17 mouse cellular contexts compared by ENCODE assay signal in genomic region chr7:142484780-142485179, GRCm38 (mm10). TPM values are rescaled to one million over a fixed set of nuclear protein-coding genes. Genes with fewer than 3 reads are reported as not detected.
A peak's percentile ranks its signal among the peaks of the same experiment; 100 is the strongest.
DNase-seq lines count a peak whose midpoint lies in the region; ATAC-seq lines count a peak whose summit lies in the region.
"Had no signal": no experiment of that assay in that cellular context is flagged by ENCODE, and none has a peak within 500 bp of the region (broad histone marks: within the 10 kb centered on the region; RNA-seq: fewer than 3 reads in every experiment).

No protein-coding gene starts in this region.

- H3K4me3 ChIP-seq in embryonic facial prominence, embryonic 15.5 days (replicated peaks) = no peak overlapping the region
- H3K4me3 ChIP-seq in heart, embryonic 13.5 days = no peak overlapping the region
- no peak overlapping the region for H3K4me3 ChIP-seq in limb, embryonic 11.5 days (ENCODE audit: low read depth, low read length)
- H3K4me3 ChIP-seq: hindbrain, embryonic 13.5 days; liver, embryonic 15.5 days; neural tube, embryonic 15.5 days had no signal

- peaks cover 87% of the 10 kb centered on the region for H3K4me1 ChIP-seq in embryonic facial prominence, embryonic 15.5 days
- peaks cover 84% of the 10 kb centered on the region for H3K4me1 ChIP-seq in heart, embryonic 13.5 days
- H3K4me1 ChIP-seq in limb, embryonic 11.5 days (ENCODE audit: control insufficient read depth, insufficient read depth, low read length) = peaks cover 65% of the 10 kb centered on the region

- intact Hi-C loops in left cerebral cortex, postnatal 14 days (cut with DNase I) = loop anchor here (5.0 kb wide), 2 partner anchors 43 to 98 kb away; no protein-coding TSS in a partner anchor

- no peaks in the 10 kb centered on the region for H3K27me3 ChIP-seq in embryonic facial prominence, embryonic 15.5 days
- H3K27me3 ChIP-seq in heart, embryonic 13.5 days (replicated peaks) = no peaks in the 10 kb centered on the region
- no peaks in the 10 kb centered on the region for H3K27me3 ChIP-seq in limb, embryonic 11.5 days (ENCODE audit: control insufficient read depth, insufficient read depth, low read length)
- H3K27me3 ChIP-seq: neural tube, embryonic 15.5 days had no signal

- no peak for ATAC-seq in embryonic facial prominence, embryonic 15.5 days (ENCODE audit: insufficient number of reproducible peaks, low FRiP score, low TSS enrichment, low read depth)
- ATAC-seq in heart, embryonic 13.5 days (ENCODE audit: extremely low read depth, insufficient number of reproducible peaks, low FRiP score, low TSS enrichment) = no peak
- no peak for ATAC-seq in limb, embryonic 11.5 days (ENCODE audit: insufficient number of reproducible peaks, low FRiP score, low TSS enrichment, low read depth)

- DNase-seq in adrenal gland, postnatal 10 days = peak; percentile 34
- no peak for DNase-seq in adrenal gland, postnatal 4 days (ENCODE audit: low spot score in 2 of 2)
- no peak for DNase-seq in limb, embryonic 11.5 days (ENCODE audit: low spot score)
- no peak for DNase-seq in right cerebral cortex, postnatal 4 days
- DNase-seq in urinary bladder, adult 2 months (ENCODE audit: low spot score) = no peak
- DNase-seq in left cerebral cortex, postnatal 14 days (ENCODE audit: low spot score in 2 of 2) = no peak
- DNase-seq: cerebellum, adult 2 months; thymus, postnatal 36 days had no signal

- 66% methylated on average over 12 of the region's 12 CpGs for WGBS in embryonic facial prominence, embryonic 15.5 days
- WGBS in heart, embryonic 13.5 days = 49% methylated on average over 12 of the region's 12 CpGs
- WGBS in limb, embryonic 11.5 days = 64% methylated on average over 12 of the region's 12 CpGs

- peaks cover 8% of the 10 kb centered on the region for H3K36me3 ChIP-seq in embryonic facial prominence, embryonic 15.5 days
- peaks cover 33% of the 10 kb centered on the region for H3K36me3 ChIP-seq in heart, embryonic 13.5 days
- H3K36me3 ChIP-seq in limb, embryonic 11.5 days (ENCODE audit: control insufficient read depth, insufficient read depth, low read length) = no peaks in the 10 kb centered on the region
- H3K36me3 ChIP-seq: G1E; hindbrain, embryonic 13.5 days; liver, embryonic 15.5 days; neural tube, embryonic 15.5 days had no signal

- H3K4me2 ChIP-seq in embryonic facial prominence, embryonic 15.5 days (replicated peaks) = no peak overlapping the region
- no peak overlapping the region for H3K4me2 ChIP-seq in heart, embryonic 13.5 days
- no peak overlapping the region for H3K4me2 ChIP-seq in limb, embryonic 11.5 days (ENCODE audit: low read depth, severe bottlenecking)
- H3K4me2 ChIP-seq: hindbrain, embryonic 13.5 days; liver, embryonic 15.5 days; neural tube, embryonic 15.5 days had no signal

- H3K9me3 ChIP-seq in embryonic facial prominence, embryonic 15.5 days (replicated peaks) = no peaks in the 10 kb centered on the region
- no peaks in the 10 kb centered on the region for H3K9me3 ChIP-seq in heart, embryonic 13.5 days
- H3K9me3 ChIP-seq in limb, embryonic 11.5 days (ENCODE audit: control insufficient read depth, low read length) = no peaks in the 10 kb centered on the region
- H3K9me3 ChIP-seq: G1E; hindbrain, embryonic 13.5 days; liver, embryonic 15.5 days; neural tube, embryonic 15.5 days had no signal

- peak overlapping the region; percentile 98 for H3K27ac ChIP-seq in embryonic facial prominence, embryonic 15.5 days (replicated peaks)
- peak overlapping the region; percentile 99 for H3K27ac ChIP-seq in heart, embryonic 13.5 days (replicated peaks)
- peak overlapping the region; percentile 93 for H3K27ac ChIP-seq in limb, embryonic 11.5 days (replicated peaks; ENCODE audit: low read depth, low read length)
- H3K27ac ChIP-seq: hindbrain, embryonic 13.5 days; liver, embryonic 15.5 days; neural tube, embryonic 15.5 days had no signal

- no peak overlapping the region for H3K9ac ChIP-seq in embryonic facial prominence, embryonic 15.5 days
- H3K9ac ChIP-seq in heart, embryonic 13.5 days = peak overlapping the region; percentile 85; the same call in 1 of the 2 replicates
- no peak overlapping the region; the same call in 1 of the 2 replicates for H3K9ac ChIP-seq in limb, embryonic 11.5 days (ENCODE audit: low read length)
- H3K9ac ChIP-seq: hindbrain, embryonic 13.5 days; liver, embryonic 15.5 days; neural tube, embryonic 15.5 days had no signal

RNA-seq across cellular contexts. Expression of gene Tnnt3, which starts 13.9 kb away (rescaled TPM):
- 1,000 to 10,000 TPM in 1 of 2 experiments, 100 to 1,000 TPM in 1; 272 to 1,179 TPM for total RNA-seq in adrenal gland, postnatal 10 days (2021)
- total RNA-seq in adrenal gland, postnatal 4 days (2021) = 100 to 1,000 TPM; 118 to 299 TPM
- 167 and 228 TPM in 2 replicates for polyA plus RNA-seq in embryonic facial prominence, embryonic 15.5 days (2015; fragmentation: Nextera tagmentation; extraction: Ambion mirVana)
- polyA plus RNA-seq in heart, embryonic 13.5 days (2015; fragmentation: Nextera tagmentation; extraction: Ambion mirVana) = 4.0 and 5.4 TPM in 2 replicates
- polyA plus RNA-seq in limb, embryonic 11.5 days (2014; fragmentation: Nextera tagmentation; extraction: Ambion mirVana) = 8.0 and 10.8 TPM in 2 replicates
- 74.3 and 79.9 TPM in 2 replicates for polyA plus RNA-seq in urinary bladder, adult 2 months (2012; rRNA removed)
- total RNA-seq in left cerebral cortex, postnatal 14 days (2021) = not detected
- total RNA-seq: G1E; layer of hippocampus, adult 18-20 months had no signal
- polyA plus RNA-seq: G1E; small intestine, adult 2 months had no signal

RNA-seq across cellular contexts. Expression of gene Lsp1, which starts 24.2 kb away (rescaled TPM):
- total RNA-seq in adrenal gland, postnatal 10 days (2021) = 10 to 100 TPM; 26.7 to 39.3 TPM
- 10 to 100 TPM; 25.1 to 43.0 TPM for total RNA-seq in adrenal gland, postnatal 4 days (2021)
- 49.3 and 58.9 TPM in 2 replicates for polyA plus RNA-seq in embryonic facial prominence, embryonic 15.5 days (2015; fragmentation: Nextera tagmentation; extraction: Ambion mirVana)
- polyA plus RNA-seq in heart, embryonic 13.5 days (2015; fragmentation: Nextera tagmentation; extraction: Ambion mirVana) = 51.0 and 54.6 TPM in 2 replicates
- polyA plus RNA-seq in limb, embryonic 11.5 days (2014; fragmentation: Nextera tagmentation; extraction: Ambion mirVana) = 22.8 and 23.3 TPM in 2 replicates
- 379 and 420 TPM in 2 replicates for polyA plus RNA-seq in urinary bladder, adult 2 months (2012; rRNA removed)
- total RNA-seq in left cerebral cortex, postnatal 14 days (2021) = 1 to 10 TPM; 6.4 to 7.7 TPM

RNA-seq across cellular contexts. Expression of gene Tnni2, which starts 43.2 kb away (rescaled TPM):
- total RNA-seq in adrenal gland, postnatal 10 days (2021) = 100 to 1,000 TPM; 196 to 793 TPM
- 100 to 1,000 TPM in 1 of 2 experiments, 10 to 100 TPM in 1; 79.5 to 219 TPM for total RNA-seq in adrenal gland, postnatal 4 days (2021)
- 169 and 228 TPM in 2 replicates for polyA plus RNA-seq in embryonic facial prominence, embryonic 15.5 days (2015; fragmentation: Nextera tagmentation; extraction: Ambion mirVana)
- 34.8 and 41.9 TPM in 2 replicates for polyA plus RNA-seq in heart, embryonic 13.5 days (2015; fragmentation: Nextera tagmentation; extraction: Ambion mirVana)
- polyA plus RNA-seq in limb, embryonic 11.5 days (2014; fragmentation: Nextera tagmentation; extraction: Ambion mirVana) = 7.0 and 10.3 TPM in 2 replicates
- polyA plus RNA-seq in urinary bladder, adult 2 months (2012; rRNA removed) = 39.4 and 48.2 TPM in 2 replicates
- under 1 TPM in 1 of 2 experiments, not detected in 1; 0.74 TPM for total RNA-seq in left cerebral cortex, postnatal 14 days (2021)

RNA-seq across cellular contexts. Expression of gene Mrpl23, which starts 47.7 kb away (rescaled TPM):
- total RNA-seq in adrenal gland, postnatal 10 days (2021) = 10 to 100 TPM in 1 of 2 experiments, 1 to 10 TPM in 1; 5.1 to 15.8 TPM
- total RNA-seq in adrenal gland, postnatal 4 days (2021) = 1 to 10 TPM; 8.2 to 9.5 TPM
- polyA plus RNA-seq in embryonic facial prominence, embryonic 15.5 days (2015; fragmentation: Nextera tagmentation; extraction: Ambion mirVana) = 28.5 and 32.7 TPM in 2 replicates
- polyA plus RNA-seq in heart, embryonic 13.5 days (2015; fragmentation: Nextera tagmentation; extraction: Ambion mirVana) = 15.6 and 17.7 TPM in 2 replicates
- 17.8 and 19.7 TPM in 2 replicates for polyA plus RNA-seq in limb, embryonic 11.5 days (2014; fragmentation: Nextera tagmentation; extraction: Ambion mirVana)
- polyA plus RNA-seq in urinary bladder, adult 2 months (2012; rRNA removed) = 76.2 and 102 TPM in 2 replicates
- total RNA-seq in left cerebral cortex, postnatal 14 days (2021) = 1 to 10 TPM; 4.1 to 8.0 TPM

RNA-seq across cellular contexts. Expression of gene Syt8, which starts 50.1 kb away (rescaled TPM):
- not detected for total RNA-seq in adrenal gland, postnatal 10 days (2021)
- total RNA-seq in adrenal gland, postnatal 4 days (2021) = not detected
- polyA plus RNA-seq in embryonic facial prominence, embryonic 15.5 days (2015; fragmentation: Nextera tagmentation; extraction: Ambion mirVana) = 3.9 and 4.5 TPM in 2 replicates
- polyA plus RNA-seq in heart, embryonic 13.5 days (2015; fragmentation: Nextera tagmentation; extraction: Ambion mirVana) = 0.19 and 0.41 TPM in 2 replicates
- polyA plus RNA-seq in limb, embryonic 11.5 days (2014; fragmentation: Nextera tagmentation; extraction: Ambion mirVana) = 0.62 TPM in 1 of 2 replicates, not detected in the other
- 316 and 420 TPM in 2 replicates for polyA plus RNA-seq in urinary bladder, adult 2 months (2012; rRNA removed)
- total RNA-seq in left cerebral cortex, postnatal 14 days (2021) = under 1 TPM in 1 of 2 experiments, not detected in 1; 0.44 TPM
- total RNA-seq: adrenal gland, adult 18-20 months; layer of hippocampus, adult 18-20 months had no signal
- polyA plus RNA-seq: cerebellum, adult 2 months; G1E; hindbrain, embryonic 13.5 days had no signal
